Mouse (Mus musculus) forebrain, embryonic 16.5 days (tissue): Measurements from ENCODE around the gene Nup85. TPM values are rescaled to one million over a fixed set of nuclear protein-coding genes. Genes with fewer than 3 reads are reported as not detected.
A peak's percentile ranks its signal among the peaks of the same experiment; 100 is the strongest.

ENCODE experiments used
- ATAC-seq: fragments of 200-750 bp; cut with Nextera tagmentation; 2 replicates; pipeline ENCODE4 v1.8.0; 2017; ENCODE audit warnings: mild to moderate bottlenecking, moderate library complexity
- H3K27ac ChIP-seq: fragments of 300-500 bp; sonication (generic); 2 replicates; pipeline ENCODE4 v1.5.1; 2014; ENCODE audit warnings: low read length, control low read depth
- H3K27me3 ChIP-seq: fragments of 300-500 bp; sonication (generic); replicated peaks from 2 replicates; pipeline ENCODE4 v1.6.1; 2014; ENCODE audit warnings: low read length; ENCODE audit not compliant: control insufficient read depth, insufficient read depth
- H3K36me3 ChIP-seq: fragments of 300-500 bp; sonication (generic); 2 replicates; pipeline ENCODE4 v1.6.1; 2014; ENCODE audit not compliant: control insufficient read depth, insufficient read depth
- H3K4me1 ChIP-seq: fragments of 300-500 bp; sonication (generic); replicated peaks from 2 replicates; pipeline ENCODE4 v1.6.1; 2014; ENCODE audit warnings: low read length; ENCODE audit not compliant: control insufficient read depth, insufficient read depth
- H3K4me2 ChIP-seq: fragments of 300-500 bp; sonication (generic); 2 replicates; pipeline ENCODE4 v1.6.1; 2014; ENCODE audit warnings: mild to moderate bottlenecking, low read length, control low read depth
- H3K4me3 ChIP-seq: fragments of 300-500 bp; sonication (generic); replicated peaks from 2 replicates; pipeline ENCODE4 v1.5.1; 2014; ENCODE audit warnings: mild to moderate bottlenecking, low read length, control low read depth
- H3K9ac ChIP-seq: fragments of 300-500 bp; sonication (generic); replicated peaks from 2 replicates; pipeline ENCODE4 v1.6.1; 2014; ENCODE audit warnings: low read depth, low read length, control low read depth
- H3K9me3 ChIP-seq: fragments of 300-500 bp; sonication (generic); 2 replicates; pipeline ENCODE4 v1.6.1; 2016; ENCODE audit warnings: low read length; ENCODE audit not compliant: control insufficient read depth
- WGBS: fragments of 180-500 bp; shearing (Covaris S2); extraction: QIAGEN DNeasy Blood & Tissue Kit; methylation state at CpG from one replicate; pipeline ENCODE4 v1.1.7; 2014; 5-methylcytosine and 5-hydroxymethylcytosine counted together
- polyA plus RNA-seq: library from polyadenylated mRNA; unstranded; fragments of >200 nt; fragmentation: Nextera tagmentation; extraction: Ambion mirVana; gene quantifications from 2 replicates; pipeline ENCODE4 v1.2.1, GENCODE M21; 2015

Gene Nup85
- polyA plus RNA-seq, 1 experiment from 2014 or later: 138 TPM

DNA sequence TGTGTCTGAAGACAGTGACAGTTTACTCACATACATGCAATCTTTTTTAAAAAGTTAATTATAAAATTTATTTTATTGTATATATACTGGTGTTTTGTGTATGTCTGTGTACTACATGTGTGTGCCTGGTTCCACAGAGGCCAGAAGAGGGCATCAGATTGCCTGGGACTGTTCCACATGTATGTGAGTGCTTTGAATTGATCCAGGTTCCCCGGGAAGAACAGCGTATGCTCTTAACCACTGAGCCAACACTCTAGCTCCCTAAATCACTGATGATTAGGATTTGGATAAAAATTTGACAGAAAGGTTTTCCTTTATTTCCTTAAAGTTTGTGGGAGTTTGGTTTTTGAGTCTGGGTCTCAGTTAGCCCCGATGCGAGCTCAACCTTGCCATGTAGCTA lies 828 bp upstream of the Nup85 start:
- ATAC-seq: no peak
- 53% methylated on average over 4 of the region's 4 CpGs for WGBS
- H3K36me3 ChIP-seq: peaks cover 9% of the 10 kb centered on the region
- H3K9ac ChIP-seq: peak overlapping the region; percentile 76
- H3K4me1 ChIP-seq: peaks cover 14% of the 10 kb centered on the region
- no peaks in the 10 kb centered on the region for H3K9me3 ChIP-seq
- peak overlapping the region; percentile 97 for H3K4me2 ChIP-seq
- H3K27me3 ChIP-seq: no peaks in the 10 kb centered on the region
- H3K27ac ChIP-seq: no peak overlapping the region
- H3K4me3 ChIP-seq: peak overlapping the region; percentile 70

DNA sequence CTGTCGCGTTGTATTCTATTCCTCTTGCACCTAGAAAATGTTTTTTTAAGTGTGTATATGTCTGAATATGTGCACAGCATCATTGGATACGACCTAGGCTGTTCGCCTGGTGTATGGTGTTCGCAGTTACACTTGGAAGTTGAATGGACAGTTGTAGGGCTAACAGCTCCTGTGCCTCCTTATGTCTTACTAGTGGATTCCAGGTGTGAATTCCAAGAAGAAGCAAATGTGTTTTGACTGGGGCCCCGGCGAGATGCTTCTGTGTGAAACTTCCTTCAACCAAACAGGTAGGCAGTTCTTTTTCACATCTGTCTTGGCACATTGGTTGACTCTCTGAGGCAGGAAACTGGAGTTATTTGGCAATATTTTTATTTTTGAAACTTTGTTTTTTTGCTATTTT lies 727 bp downstream of the Nup85 start:
- Histone ChIP-seq H3K4me2 (peak overlapping the region; percentile 97), H3K9me3 (no peaks in the 10 kb centered on the region), H3K36me3 (peaks cover 16% of the 10 kb centered on the region), H3K27me3 (no peaks in the 10 kb centered on the region), H3K27ac (no peak overlapping the region), H3K4me1 (peaks cover 14% of the 10 kb centered on the region), H3K4me3 (peak overlapping the region; percentile 70), H3K9ac (peak overlapping the region; percentile 76)
- 22% methylated on average over 7 of the region's 7 CpGs for WGBS
- ATAC-seq: no peak

DNA sequence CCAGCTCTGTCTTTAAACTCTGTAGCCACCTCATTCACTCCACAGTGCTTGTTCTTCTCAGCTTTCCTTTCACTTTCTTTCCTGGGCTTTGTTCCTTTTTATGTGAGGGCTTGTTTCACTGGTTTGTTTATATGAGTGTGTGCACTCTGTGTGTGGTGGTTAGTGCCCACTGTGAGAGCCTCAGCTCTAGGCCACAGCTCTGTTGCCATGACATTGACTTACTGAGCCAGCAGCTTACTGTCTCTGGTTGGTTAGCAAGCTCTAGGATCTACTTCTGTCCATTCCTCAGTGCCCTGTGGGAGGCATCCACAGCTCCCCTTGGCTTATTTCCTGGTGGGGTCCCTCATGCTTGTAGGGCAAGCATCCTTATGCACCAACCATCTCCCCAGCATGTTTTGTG lies 14.8 kb downstream of the Nup85 start:
- Histone ChIP-seq H3K27me3 (no peaks in the 10 kb centered on the region), H3K36me3 (peaks cover 4% of the 10 kb centered on the region), H3K27ac (no peak overlapping the region), H3K4me3 (no peak overlapping the region), H3K9me3 (no peaks in the 10 kb centered on the region), H3K4me2 (no peak overlapping the region), H3K9ac (no peak overlapping the region), H3K4me1 (no peaks in the 10 kb centered on the region)
- ATAC-seq: no peak

DNA sequence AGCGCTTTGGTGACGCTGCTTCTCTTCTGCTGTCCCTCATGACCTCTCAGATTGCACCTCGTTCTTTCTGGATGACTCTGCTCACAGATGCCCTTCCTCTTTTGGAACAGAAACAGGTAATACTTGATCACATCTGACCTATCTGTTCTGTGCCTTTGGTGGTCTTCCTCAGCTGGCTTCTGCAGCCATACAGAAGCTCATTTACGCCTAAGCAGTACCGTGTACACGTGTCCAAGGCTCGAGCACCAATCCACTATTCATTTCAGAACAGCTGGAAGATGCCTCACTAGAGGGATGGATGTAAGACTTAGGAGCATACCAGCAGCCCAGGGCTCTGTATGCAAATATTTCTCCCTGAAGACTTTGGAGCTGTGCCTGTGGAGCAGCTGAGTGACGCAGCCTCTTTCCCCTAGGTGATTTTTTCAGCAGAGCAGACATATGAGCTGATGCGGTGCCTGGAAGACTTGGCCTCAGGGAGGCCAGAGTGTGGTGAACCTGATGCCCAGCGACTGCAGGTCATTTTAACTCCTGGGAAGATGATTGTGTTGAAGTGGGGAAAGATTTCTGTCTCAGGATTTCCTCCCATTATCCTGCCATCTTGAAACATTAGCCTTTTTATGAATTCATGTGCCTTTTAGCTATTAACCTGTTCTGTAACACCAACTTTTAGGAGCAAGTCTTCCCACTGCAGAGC lies 18.8 kb downstream of the Nup85 start:
- Histone ChIP-seq H3K9me3 (no peaks in the 10 kb centered on the region), H3K27me3 (no peaks in the 10 kb centered on the region), H3K4me3 (no peak overlapping the region), H3K9ac (no peak overlapping the region), H3K36me3 (peaks cover 23% of the 10 kb centered on the region), H3K27ac (no peak overlapping the region), H3K4me1 (no peaks in the 10 kb centered on the region), H3K4me2 (no peak overlapping the region)
- WGBS: 83% methylated on average over 10 of the region's 10 CpGs
- no peak for ATAC-seq

DNA sequence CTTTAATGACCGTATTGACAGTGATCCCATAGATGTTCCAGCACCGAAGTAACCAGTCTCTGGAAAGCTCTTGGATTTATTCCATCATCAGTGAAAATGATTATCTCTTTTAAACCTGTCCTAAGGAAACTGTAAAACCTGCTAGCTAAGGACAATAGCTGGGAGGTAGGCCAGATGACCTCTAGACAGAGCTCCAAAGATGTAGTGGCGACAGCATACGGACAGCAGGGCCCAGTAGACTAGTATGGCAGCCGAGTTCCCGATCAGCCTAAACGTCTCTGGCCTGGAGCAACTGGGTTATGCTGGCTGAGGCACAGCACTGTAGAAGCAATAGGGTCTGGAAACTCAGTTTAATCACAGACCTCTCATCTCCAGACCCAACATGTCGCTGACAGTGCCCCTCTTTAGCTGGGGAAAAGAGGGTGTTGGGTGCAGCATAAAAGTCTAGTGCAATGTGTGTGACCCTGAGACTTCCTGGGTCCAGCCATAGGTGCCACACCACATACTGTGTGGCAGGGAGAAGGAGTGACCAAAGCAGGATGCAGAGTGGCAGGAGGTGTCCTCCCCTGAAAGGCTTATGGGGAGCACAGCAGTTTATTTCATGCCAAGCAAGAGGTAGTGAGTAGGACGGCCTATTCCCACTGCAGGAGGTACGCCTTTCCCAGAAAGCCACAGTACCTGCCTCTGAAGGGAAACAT lies 20.3 kb downstream of the Nup85 start:
- no peak overlapping the region for H3K4me2 ChIP-seq
- no peak overlapping the region for H3K9ac ChIP-seq
- no peak overlapping the region for H3K4me3 ChIP-seq
- no peak for ATAC-seq
- no peaks in the 10 kb centered on the region for H3K4me1 ChIP-seq
- 88% methylated on average over 10 of the region's 10 CpGs for WGBS
- H3K36me3 ChIP-seq: peaks cover 26% of the 10 kb centered on the region
- H3K9me3 ChIP-seq: no peaks in the 10 kb centered on the region
- H3K27me3 ChIP-seq: no peaks in the 10 kb centered on the region
- H3K27ac ChIP-seq: no peak overlapping the region

DNA sequence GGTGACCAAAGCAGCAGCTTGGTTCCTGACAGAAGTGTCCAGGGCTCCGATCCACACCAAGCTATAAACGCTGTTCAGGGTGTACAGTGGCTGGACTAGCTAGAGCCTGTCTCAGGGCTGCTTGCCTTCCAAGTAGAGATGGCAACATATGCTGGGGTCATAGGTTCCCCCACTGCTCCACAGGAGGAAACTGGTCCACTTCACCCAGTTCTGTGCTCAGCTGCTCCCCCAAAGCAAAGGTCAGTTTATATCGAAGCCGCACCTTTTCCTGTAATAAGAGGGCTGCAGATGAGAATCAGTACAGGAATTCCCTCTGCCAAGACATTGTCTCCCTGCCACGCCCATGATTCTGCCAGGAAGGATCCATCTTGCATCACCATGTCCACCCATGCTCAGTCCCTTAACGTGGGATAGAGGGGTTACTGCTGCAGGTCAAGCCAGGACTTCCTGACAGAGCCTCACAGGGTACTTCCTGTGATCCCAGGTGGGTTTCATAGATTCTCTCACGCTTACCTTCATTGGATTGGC lies 21.4 kb downstream of the Nup85 start:
- H3K27me3 ChIP-seq: no peaks in the 10 kb centered on the region
- no peak overlapping the region for H3K4me3 ChIP-seq
- 91% methylated on average over 7 of the region's 7 CpGs for WGBS
- no peak overlapping the region for H3K27ac ChIP-seq
- no peak overlapping the region for H3K9ac ChIP-seq
- H3K4me2 ChIP-seq: no peak overlapping the region
- H3K36me3 ChIP-seq: peaks cover 35% of the 10 kb centered on the region
- no peaks in the 10 kb centered on the region for H3K9me3 ChIP-seq
- ATAC-seq: no peak
- H3K4me1 ChIP-seq: no peaks in the 10 kb centered on the region

DNA sequence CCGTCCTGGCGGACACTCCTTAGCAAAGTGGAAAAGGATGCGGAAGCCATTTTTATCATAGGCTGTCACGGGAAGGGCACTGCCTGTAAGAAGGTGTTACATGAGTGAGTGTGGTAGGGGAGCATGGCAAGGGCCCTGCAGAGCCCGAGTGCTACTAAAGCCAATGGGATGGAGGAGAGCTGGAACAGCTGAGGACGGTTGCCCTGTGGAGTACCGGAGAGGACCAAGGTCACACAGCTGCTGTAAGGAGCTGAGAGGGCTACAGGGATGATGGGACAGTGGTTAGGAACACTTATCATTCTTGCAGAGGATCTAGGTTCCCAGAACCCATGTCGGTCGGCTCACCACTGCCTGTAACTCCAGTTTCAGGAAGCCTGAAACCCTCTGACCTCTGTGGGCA lies 22.2 kb downstream of the Nup85 start:
- Histone ChIP-seq H3K4me2 (no peak overlapping the region), H3K9ac (no peak overlapping the region), H3K27me3 (no peaks in the 10 kb centered on the region), H3K36me3 (peaks cover 33% of the 10 kb centered on the region), H3K9me3 (no peaks in the 10 kb centered on the region), H3K27ac (no peak overlapping the region), H3K4me1 (no peaks in the 10 kb centered on the region), H3K4me3 (no peak overlapping the region)
- ATAC-seq: no peak
- 89% methylated on average over 9 of the region's 9 CpGs for WGBS

DNA sequence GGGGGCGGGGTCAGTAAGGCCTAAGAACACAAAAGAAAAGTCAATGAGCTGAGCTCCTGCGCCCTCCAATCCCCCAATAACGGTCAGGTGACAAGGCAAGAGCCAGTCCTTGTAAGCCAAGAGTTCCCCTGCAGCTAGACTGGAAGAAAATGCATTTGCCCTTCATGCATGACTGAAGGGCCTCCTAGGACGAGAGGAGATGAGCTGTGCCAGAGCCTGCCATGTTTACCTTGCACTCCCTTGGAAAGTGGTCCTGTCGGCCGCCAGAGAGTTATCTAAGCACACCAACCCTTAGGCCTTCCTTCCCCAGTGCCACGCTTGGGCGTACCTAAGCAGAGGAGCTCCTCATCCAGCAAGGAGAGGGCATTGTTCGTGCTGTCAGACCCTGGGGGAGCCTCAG lies 23.8 kb downstream of the Nup85 start:
- Histone ChIP-seq H3K4me3 (no peak overlapping the region), H3K4me1 (no peaks in the 10 kb centered on the region), H3K36me3 (peaks cover 38% of the 10 kb centered on the region), H3K27ac (no peak overlapping the region), H3K9me3 (no peaks in the 10 kb centered on the region), H3K4me2 (no peak overlapping the region), H3K9ac (no peak overlapping the region), H3K27me3 (no peaks in the 10 kb centered on the region)
- ATAC-seq: no peak
- WGBS: 88% methylated on average over 9 of the region's 9 CpGs

DNA sequence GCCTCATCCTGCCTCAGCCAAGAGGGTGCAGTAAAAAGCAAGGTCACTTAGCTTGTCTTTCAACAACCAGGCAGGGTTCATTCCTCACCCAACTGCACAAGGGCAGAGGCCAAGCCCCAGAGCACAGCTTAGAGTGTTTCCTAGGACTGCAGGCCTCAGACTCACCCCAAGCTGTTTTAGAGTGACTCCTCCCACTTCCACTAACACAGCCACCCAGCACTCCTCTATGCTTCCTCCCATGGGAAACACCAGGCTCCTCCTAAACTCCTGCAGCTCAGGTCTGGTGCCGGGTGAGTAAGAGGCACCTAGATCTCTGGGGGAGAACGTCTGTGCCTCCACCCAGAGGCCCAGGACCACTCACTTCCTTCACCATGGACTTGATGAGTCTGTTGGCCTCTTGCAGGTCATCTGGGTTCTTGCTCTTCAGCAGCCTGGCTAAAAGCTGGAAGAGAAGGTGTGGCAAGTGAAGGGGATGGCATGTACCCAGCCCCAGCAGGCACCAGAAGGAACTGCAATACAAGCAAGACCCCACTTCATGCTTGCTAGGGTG lies 26.4 kb downstream of the Nup85 start:
- Histone ChIP-seq H3K4me2 (no peak overlapping the region), H3K27ac (no peak overlapping the region), H3K27me3 (no peaks in the 10 kb centered on the region), H3K36me3 (peaks cover 41% of the 10 kb centered on the region), H3K4me1 (no peaks in the 10 kb centered on the region), H3K4me3 (no peak overlapping the region), H3K9me3 (no peaks in the 10 kb centered on the region), H3K9ac (no peak overlapping the region)
- WGBS: 90% methylated on average over 2 of the region's 2 CpGs
- no peak for ATAC-seq
